Mouse (Mus musculus) small intestine, adult 2 months (tissue): ENCODE results near the gene Zfp119b. TPM values are rescaled to one million over a fixed set of nuclear protein-coding genes. Genes with fewer than 3 reads are reported as not detected.

Source experiments
- H3K27ac ChIP-seq: fragments of 200-500 bp; 2 replicates; pipeline ENCODE4 v1.5.1; 2012; ENCODE audit warnings: low read depth, low read length, control low read depth, inconsistent platforms; ENCODE audit not compliant: insufficient read depth
- H3K27me3 ChIP-seq: fragments of 200-500 bp; 2 replicates; pipeline ENCODE4 v1.6.1; 2012; ENCODE audit warnings: mild to moderate bottlenecking, moderate library complexity, low read length, inconsistent platforms; ENCODE audit not compliant: control insufficient read depth, insufficient read depth
- H3K36me3 ChIP-seq: fragments of 200-500 bp; 2 replicates; pipeline ENCODE4 v1.6.1; 2012; ENCODE audit warnings: mild to moderate bottlenecking, low read length, control low read depth, inconsistent platforms; ENCODE audit not compliant: control insufficient read depth, insufficient read depth
- H3K4me1 ChIP-seq: fragments of 200-500 bp; 2 replicates; pipeline ENCODE4 v1.6.1; 2012; ENCODE audit warnings: low read length, inconsistent platforms, mixed read lengths; ENCODE audit not compliant: control insufficient read depth, insufficient read depth, insufficient read length
- H3K4me3 ChIP-seq: fragments of 200-500 bp; 2 replicates; pipeline ENCODE4 v1.5.1; 2012; ENCODE audit warnings: low read depth, mild to moderate bottlenecking, control low read depth, inconsistent platforms, low read length, moderate library complexity
- CTCF ChIP-seq: fragments of 200-500 bp; IDR thresholded peaks from 2 replicates; pipeline ENCODE4 v1.5.1; 2012; ENCODE audit warnings: low read depth, mild to moderate bottlenecking, control low read depth, inconsistent platforms, low read length, moderate library complexity, mixed read lengths; ENCODE audit not compliant: insufficient replicate concordance, insufficient read length; ENCODE audit errors: extremely low read depth
- POLR2A ChIP-seq: fragments of 200-500 bp; IDR thresholded peaks from 2 replicates; pipeline ENCODE4 v1.6.1; 2012; ENCODE audit warnings: low read depth, mild to moderate bottlenecking, control low read depth, inconsistent platforms, low read length, moderate library complexity
- WGBS: fragments of 180-500 bp; shearing (Covaris S2); methylation state at CpG from one replicate; pipeline ENCODE4 v1.1.7; 2018; 5-methylcytosine and 5-hydroxymethylcytosine counted together
- polyA plus RNA-seq: library from polyadenylated mRNA; depleted of rRNA; stranded (reverse); fragments of >200 nt; gene quantifications from 2 replicates; pipeline ENCODE4 v1.2.3, GENCODE M21; 2012

Gene Zfp119b
- polyA plus RNA-seq, 1 experiment: 0.09 TPM

- H3K36me3 ChIP-seq: peaks cover 4% of the 10 kb centered on the region; the same call in 1 of the 2 replicates
- 11% methylated on average over 9 of the region's 9 CpGs for WGBS
- peak; percentile 80; the same call in 1 of the 2 replicates for TF ChIP-seq CTCF
- TF ChIP-seq POLR2A: no peak
- H3K4me3 ChIP-seq: no peak overlapping the region
- H3K4me1 ChIP-seq: peaks cover 7% of the 10 kb centered on the region; the same call in 1 of the 2 replicates
- H3K27me3 ChIP-seq: no peaks in the 10 kb centered on the region
- H3K27ac ChIP-seq: no peak overlapping the region
These were observed 7.9 kb upstream of the Zfp119b start for GRCm38 (mm10) chr17:55957168-55957567.

DNA sequence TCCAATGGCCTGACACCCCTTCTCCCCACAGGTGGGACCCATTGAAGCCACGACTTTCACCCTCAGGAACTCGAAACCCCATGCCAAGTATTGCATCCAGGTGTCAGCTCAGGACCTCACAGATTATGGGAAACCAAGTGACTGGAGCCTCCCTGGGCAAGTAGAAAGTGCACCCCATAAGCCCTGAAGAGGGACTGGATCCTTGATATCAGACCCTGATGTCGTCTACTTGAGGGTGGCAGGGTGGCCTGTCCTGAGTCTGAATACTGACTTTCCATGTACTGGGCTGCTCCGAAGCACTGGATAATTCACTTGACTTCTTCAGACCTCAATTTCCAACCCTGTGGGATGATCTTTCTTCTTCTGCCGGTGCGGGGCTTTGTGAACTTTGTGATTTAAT, 7.3 kb upstream of the Zfp119b start:
- Histone ChIP-seq H3K27me3 (no peaks in the 10 kb centered on the region), H3K27ac (no peak overlapping the region), H3K4me1 (peaks cover 7% of the 10 kb centered on the region; the same call in 1 of the 2 replicates), H3K36me3 (peaks cover 3% of the 10 kb centered on the region; the same call in 1 of the 2 replicates), H3K4me3 (peak overlapping the region; percentile 77)
- TF ChIP-seq CTCF: no peak
- no peak for TF ChIP-seq POLR2A
- WGBS: 34% methylated on average over 6 of the region's 6 CpGs

- Histone ChIP-seq H3K4me1 (peaks cover 7% of the 10 kb centered on the region; the same call in 1 of the 2 replicates), H3K27ac (no peak overlapping the region), H3K4me3 (peak overlapping the region; percentile 77), H3K27me3 (no peaks in the 10 kb centered on the region), H3K36me3 (no peaks in the 10 kb centered on the region)
- WGBS: 21% methylated on average over 26 of the region's 26 CpGs
- TF ChIP-seq CTCF (no peak), POLR2A (peak; percentile 29; the same call in 1 of the 2 replicates)
These were observed 6.8 kb upstream of the Zfp119b start for GRCm38 (mm10) chr17:55956129-55956528.

GRCm38 (mm10) chr17:55954229-55954628, 4.9 kb upstream of the Zfp119b start:
- H3K4me1 ChIP-seq: peaks cover 3% of the 10 kb centered on the region; the same call in 1 of the 2 replicates
- H3K36me3 ChIP-seq: no peaks in the 10 kb centered on the region
- no peaks in the 10 kb centered on the region for H3K27me3 ChIP-seq
- H3K4me3 ChIP-seq: no peak overlapping the region
- 42% methylated on average over 16 of the region's 16 CpGs for WGBS
- no peak overlapping the region for H3K27ac ChIP-seq
- no peak for TF ChIP-seq POLR2A
- no peak for TF ChIP-seq CTCF

- 72% methylated on average over 6 of the region's 6 CpGs for WGBS
- no peak for TF ChIP-seq CTCF
- TF ChIP-seq POLR2A: no peak
- Histone ChIP-seq H3K4me1 (peaks cover 3% of the 10 kb centered on the region; the same call in 1 of the 2 replicates), H3K27ac (no peak overlapping the region), H3K36me3 (no peaks in the 10 kb centered on the region), H3K4me3 (no peak overlapping the region), H3K27me3 (no peaks in the 10 kb centered on the region)
These were observed 4.5 kb upstream of the Zfp119b start for GRCm38 (mm10) chr17:55953751-55954150.

DNA sequence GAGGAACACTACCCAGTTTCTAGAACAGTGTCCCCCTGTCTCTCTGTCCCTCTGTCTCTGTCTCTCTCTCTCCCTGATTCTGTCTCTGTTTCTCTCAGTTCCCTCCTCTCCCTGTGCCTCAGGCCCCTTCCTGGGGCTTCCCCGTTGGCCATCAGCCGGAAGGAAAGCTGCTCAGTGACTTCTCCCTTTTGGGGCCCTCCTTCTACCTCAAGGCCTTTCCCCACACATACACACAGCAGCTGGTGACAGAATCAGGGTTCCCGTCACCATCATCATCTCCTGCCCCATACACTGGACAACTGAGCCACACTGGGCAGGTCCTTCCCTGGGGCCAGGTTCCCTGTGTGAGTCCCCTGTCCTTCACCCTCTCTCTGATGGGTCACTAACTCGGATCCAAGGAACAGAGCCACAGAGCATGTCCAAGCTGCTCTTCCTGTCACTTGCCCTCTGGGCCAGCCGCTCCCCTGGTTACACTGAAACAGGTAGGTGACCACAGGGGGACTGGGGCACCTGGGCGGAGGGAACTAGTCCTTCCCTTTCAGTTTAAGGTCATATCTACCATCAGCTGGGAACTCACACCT, 3.2 kb upstream of the Zfp119b start, which contains the start of gene Ebi3:
Gene Ebi3, plus strand, starts transcription at position 194 of the 581 bp plus-strand sequence.
- 65% methylated on average over 6 of the region's 6 CpGs for WGBS
- H3K27ac ChIP-seq: peak within 1 kb of the TSS; percentile 37; the same call in 1 of the 2 replicates
- TF ChIP-seq CTCF (no peak), POLR2A (no peak)
- H3K27me3 ChIP-seq: no peaks in the 10 kb centered on the region
- no peaks in the 10 kb centered on the region for H3K36me3 ChIP-seq
- no peaks in the 10 kb centered on the region; the same call in 1 of the 2 replicates for H3K4me1 ChIP-seq
- H3K4me3 ChIP-seq: peak within 1 kb of the TSS; percentile 34

- no peaks in the 10 kb centered on the region; the same call in 1 of the 2 replicates for H3K4me1 ChIP-seq
- H3K27ac ChIP-seq: no peak overlapping the region
- no peaks in the 10 kb centered on the region for H3K36me3 ChIP-seq
- no peak overlapping the region for H3K4me3 ChIP-seq
- TF ChIP-seq POLR2A: no peak
- no peak for TF ChIP-seq CTCF
- no peaks in the 10 kb centered on the region for H3K27me3 ChIP-seq
These were observed 2.7 kb upstream of the Zfp119b start for GRCm38 (mm10) chr17:55952041-55952440.

DNA sequence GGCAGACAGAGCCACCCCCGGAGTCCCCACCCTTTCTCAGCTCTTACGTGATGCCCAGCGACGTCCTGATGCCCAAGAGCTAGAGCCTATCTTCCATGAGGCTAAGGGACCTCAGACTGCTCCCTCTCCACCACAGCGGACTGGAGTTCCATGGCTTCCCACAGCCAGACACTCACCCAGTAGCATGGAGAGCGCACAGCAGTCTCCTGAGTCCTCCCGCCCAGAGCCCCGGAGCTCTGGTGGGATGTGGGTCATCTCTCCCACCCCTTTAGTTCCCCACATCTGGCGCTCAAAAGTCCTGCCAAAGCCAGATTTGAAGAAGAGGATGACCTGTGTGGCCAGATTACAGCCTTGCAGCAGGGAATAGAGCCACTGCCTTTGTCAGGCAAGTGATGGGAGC, 1.3 kb upstream of the Zfp119b start:
- WGBS: 77% methylated on average over 9 of the region's 9 CpGs
- no peaks in the 10 kb centered on the region for H3K4me1 ChIP-seq
- no peak for TF ChIP-seq CTCF
- TF ChIP-seq POLR2A: no peak

More for the DNA sequence above, 1.3 kb upstream of the Zfp119b start:
- Histone ChIP-seq H3K4me3 (no peak overlapping the region), H3K36me3 (no peaks in the 10 kb centered on the region), H3K27me3 (no peaks in the 10 kb centered on the region), H3K27ac (no peak overlapping the region)
